Mouse (Mus musculus) bone marrow macrophage, adult 2 months (primary cell): ENCODE results near the gene Rprd2. TPM values are rescaled to one million over a fixed set of nuclear protein-coding genes. Genes with fewer than 3 reads are reported as not detected.
A peak's percentile ranks its signal among the peaks of the same experiment; 100 is the strongest.

Experiments used
- H3K27ac ChIP-seq: 2 replicates; pipeline ENCODE4 v1.5.1; 2012; ENCODE audit warnings: low read depth, low read length; ENCODE audit not compliant: insufficient read depth
- H3K4me1 ChIP-seq: 2 replicates; pipeline ENCODE4 v1.6.1; 2012; ENCODE audit warnings: low read length; ENCODE audit not compliant: control insufficient read depth, insufficient read depth
- H3K4me3 ChIP-seq: 2 replicates; pipeline ENCODE4 v1.5.1; 2012; ENCODE audit warnings: mild to moderate bottlenecking, low read length, moderate library complexity; ENCODE audit not compliant: insufficient read depth
- CTCF ChIP-seq: IDR thresholded peaks from 2 replicates; pipeline ENCODE4 v1.5.1; 2012; ENCODE audit warnings: low read depth, mild to moderate bottlenecking, low read length, moderate library complexity
- POLR2A ChIP-seq: IDR thresholded peaks from 2 replicates; pipeline ENCODE4 v1.6.1; 2012; ENCODE audit warnings: mild to moderate bottlenecking, low read depth, low read length, borderline replicate concordance
- polyA plus RNA-seq: library from polyadenylated mRNA; stranded (reverse); fragments of >200 nt; gene quantifications from 2 replicates; pipeline ENCODE4 v1.2.4, GENCODE M21; 2012; ENCODE audit not compliant: missing spikeins, insufficient read depth, insufficient read length

Rprd2 gene
- polyA plus RNA-seq, 1 experiment: 29.0 TPM

DNA sequence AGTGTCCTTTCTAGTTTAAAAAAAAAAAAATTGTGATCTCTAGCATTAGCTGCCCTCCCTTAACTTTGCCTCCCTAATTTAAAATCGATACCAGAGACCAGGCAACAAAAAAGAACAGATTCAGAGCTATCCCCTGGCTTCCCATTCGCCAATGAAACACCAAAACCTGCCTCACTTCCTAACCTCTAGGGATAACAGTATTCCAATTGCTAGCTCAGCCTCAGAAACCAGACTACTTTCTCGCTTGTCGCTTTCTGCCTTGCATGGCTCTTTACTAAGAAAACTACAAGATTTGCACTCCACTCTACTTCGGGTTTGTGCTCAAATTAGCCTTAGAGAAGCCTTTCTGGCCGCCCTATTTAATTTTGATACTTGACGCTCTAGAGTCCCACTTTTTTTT, 37.5 kb upstream of the Rprd2 start:
- Histone ChIP-seq H3K4me1 (peaks cover 5% of the 10 kb centered on the region; the same call in 1 of the 2 replicates), H3K4me3 (peak overlapping the region; percentile 89), H3K27ac (peak overlapping the region; percentile 56)
- no peak for TF ChIP-seq CTCF
- TF ChIP-seq POLR2A: no peak

DNA sequence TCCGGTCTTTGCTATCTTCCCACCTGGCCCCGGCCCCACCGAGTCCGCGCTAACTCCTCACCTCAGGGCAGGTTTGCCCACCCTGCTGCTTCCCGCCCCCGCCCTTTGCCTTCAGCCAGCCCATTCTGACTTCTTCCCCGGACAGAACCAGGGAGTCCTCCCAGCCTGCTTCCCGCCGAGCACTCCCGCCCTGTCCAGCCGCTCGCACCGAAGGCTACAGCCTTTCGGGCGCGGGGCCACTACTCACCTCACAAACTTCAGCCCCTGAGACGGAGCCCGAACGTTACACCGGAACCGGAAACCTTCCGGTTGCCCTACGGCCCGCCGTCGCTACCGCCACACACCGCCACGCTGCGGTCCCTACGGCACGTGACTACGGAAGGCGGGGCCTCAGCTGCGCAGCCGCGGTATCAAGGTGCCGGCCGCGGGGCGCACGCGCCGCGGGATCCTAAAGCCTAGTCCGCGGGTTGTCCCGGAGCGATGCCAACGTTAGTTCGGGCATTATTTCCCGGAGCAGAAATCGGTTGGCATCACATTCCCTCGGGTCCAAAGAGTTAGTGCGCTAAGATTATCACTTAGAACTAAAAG, 36.9 kb upstream of the Rprd2 start, which contains the start of gene Prpf3:
TSS of gene Prpf3 (minus strand) at position 384 of the 588 bp plus-strand sequence.
- peaks cover 5% of the 10 kb centered on the region; the same call in 1 of the 2 replicates for H3K4me1 ChIP-seq
- H3K27ac ChIP-seq: peak within 1 kb of the TSS; percentile 56
- H3K4me3 ChIP-seq: peak within 1 kb of the TSS; percentile 89
- TF ChIP-seq CTCF: no peak
- no peak for TF ChIP-seq POLR2A

DNA sequence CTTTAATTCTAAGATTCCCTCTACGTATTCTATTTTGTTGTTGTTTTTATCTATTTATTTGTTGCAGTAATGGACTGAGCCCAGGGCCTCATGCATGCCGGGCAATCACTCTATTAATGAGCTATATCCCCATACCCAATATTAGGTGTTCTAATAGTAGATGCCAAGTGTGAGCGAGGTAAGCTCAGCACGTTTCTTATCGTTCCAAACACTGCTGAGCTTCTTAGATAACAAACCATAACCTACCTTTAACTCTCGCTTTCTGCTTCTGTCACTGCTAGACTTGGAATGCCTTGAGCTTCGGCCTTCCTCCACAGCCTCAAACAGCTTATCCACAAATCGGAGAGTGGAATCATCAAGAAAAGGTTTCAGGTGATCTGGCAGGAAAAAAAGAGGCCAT, 32.7 kb upstream of the Rprd2 start:
- TF ChIP-seq CTCF: no peak
- H3K27ac ChIP-seq: no peak overlapping the region
- H3K4me3 ChIP-seq: no peak overlapping the region
- H3K4me1 ChIP-seq: peaks cover 5% of the 10 kb centered on the region; the same call in 1 of the 2 replicates

- TF ChIP-seq CTCF (no peak), POLR2A (no peak)
These were observed 31.9 kb upstream of the Rprd2 start for GRCm38 (mm10) chr3:95850611-95851010.

DNA sequence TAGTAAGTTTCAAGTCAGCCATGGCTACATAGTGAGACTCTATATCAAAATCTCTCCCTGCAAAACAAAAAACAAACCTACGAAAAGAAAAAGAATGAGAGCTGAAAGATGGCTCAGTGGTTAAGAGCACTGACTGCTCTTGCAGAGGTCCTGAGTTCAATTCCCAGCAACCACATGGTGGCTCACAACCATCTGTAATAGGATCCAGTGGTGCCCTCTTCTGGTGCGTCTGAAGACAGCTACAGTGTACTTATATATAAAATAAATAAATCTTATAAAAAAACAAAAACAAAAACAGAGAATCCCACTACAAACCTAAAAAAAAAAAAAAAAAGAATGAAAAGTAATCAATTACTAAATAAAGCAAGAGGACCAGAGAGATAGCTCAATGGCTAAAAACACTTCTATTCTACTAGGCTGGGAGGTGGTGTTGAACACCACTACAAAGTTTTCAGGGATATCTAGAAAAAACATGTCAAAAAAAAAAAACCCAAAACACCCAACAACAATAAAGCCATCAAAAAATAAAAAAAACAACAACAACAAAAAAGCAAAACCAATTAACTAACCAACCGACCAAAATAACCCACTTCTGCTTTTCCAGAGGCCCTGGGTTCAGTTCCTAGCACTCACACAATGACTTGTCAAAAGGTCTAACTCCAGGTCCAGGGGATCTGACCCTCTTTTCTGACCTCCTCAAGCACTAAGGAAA, 24.0 kb upstream of the Rprd2 start:
- Histone ChIP-seq H3K27ac (no peak overlapping the region), H3K4me1 (peaks cover 8% of the 10 kb centered on the region), H3K4me3 (no peak overlapping the region)
- no peak for TF ChIP-seq POLR2A
- no peak for TF ChIP-seq CTCF

More at GRCm38 (mm10) chr3:95850611-95851010, 31.9 kb upstream of the Rprd2 start:
- Histone ChIP-seq H3K4me3 (no peak overlapping the region), H3K4me1 (0 out of 2 replicates have a peak, but pooled peaks cover 2% of the 10 kb centered on the region), H3K27ac (no peak overlapping the region)

DNA sequence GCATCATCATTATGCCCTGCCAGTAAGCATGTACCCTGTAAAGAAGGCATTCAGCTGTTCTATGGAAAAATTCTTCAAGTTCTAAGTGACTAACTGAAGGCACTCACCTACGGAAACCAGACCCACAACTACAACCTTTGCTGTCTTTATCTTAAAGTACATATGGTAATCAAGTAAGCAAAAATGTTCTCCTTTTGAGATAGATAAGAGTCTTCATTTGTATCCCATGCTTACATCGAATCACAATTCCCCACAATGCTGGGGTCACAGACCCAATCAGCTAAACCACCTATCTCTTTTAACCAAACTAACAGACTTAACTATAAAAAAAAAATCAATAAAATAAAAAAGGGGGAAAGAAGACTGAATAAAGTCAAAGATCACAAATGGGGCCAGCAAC, 20.6 kb upstream of the Rprd2 start:
- TF ChIP-seq POLR2A: no peak
- Histone ChIP-seq H3K27ac (no peak overlapping the region), H3K4me3 (no peak overlapping the region), H3K4me1 (peaks cover 8% of the 10 kb centered on the region)

DNA sequence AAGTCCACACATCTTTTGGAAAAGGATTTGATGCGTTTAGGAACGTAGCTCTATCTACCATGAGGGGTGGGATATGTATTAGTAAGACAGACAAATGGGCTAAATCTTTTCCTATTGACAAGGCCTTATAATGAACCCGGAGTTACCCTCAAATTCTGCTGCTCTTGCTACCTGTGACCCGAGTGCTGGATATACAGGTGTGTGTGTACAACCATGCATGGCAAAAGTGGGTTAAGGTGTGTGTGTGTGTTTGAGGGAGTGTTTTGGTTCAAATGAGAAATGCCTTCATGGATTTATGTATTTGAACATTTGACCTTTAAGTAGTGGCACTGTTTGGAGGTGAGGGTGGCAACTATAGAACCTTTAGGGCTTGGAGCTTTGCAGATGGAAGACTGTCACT, 10.4 kb upstream of the Rprd2 start:
- no peak overlapping the region for H3K4me3 ChIP-seq
- TF ChIP-seq POLR2A (no peak), CTCF (no peak)
- no peak overlapping the region for H3K27ac ChIP-seq
- H3K4me1 ChIP-seq: peaks cover 2% of the 10 kb centered on the region

DNA sequence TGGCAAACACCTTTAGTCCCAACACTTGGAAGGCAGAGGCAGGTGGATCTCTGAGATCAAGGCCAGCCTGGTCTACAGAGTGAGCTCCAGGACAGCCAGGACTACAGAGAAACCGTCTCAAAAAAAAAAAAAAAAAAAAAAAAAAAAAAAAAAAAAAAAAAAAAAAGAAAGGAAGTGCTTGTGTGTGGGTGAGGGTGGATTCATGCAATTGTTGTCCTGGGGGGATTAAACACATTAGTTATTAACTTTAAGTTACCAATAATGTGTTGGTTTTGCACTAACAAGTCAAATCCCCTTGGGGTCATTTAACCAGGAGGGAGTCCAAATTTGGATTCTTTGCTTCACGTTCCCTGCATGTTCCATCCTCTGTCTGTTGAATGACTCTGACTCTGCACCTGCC, 7.6 kb upstream of the Rprd2 start:
- TF ChIP-seq POLR2A (no peak), CTCF (no peak)
- Histone ChIP-seq H3K4me1 (peaks cover 6% of the 10 kb centered on the region), H3K27ac (no peak overlapping the region), H3K4me3 (no peak overlapping the region)

DNA sequence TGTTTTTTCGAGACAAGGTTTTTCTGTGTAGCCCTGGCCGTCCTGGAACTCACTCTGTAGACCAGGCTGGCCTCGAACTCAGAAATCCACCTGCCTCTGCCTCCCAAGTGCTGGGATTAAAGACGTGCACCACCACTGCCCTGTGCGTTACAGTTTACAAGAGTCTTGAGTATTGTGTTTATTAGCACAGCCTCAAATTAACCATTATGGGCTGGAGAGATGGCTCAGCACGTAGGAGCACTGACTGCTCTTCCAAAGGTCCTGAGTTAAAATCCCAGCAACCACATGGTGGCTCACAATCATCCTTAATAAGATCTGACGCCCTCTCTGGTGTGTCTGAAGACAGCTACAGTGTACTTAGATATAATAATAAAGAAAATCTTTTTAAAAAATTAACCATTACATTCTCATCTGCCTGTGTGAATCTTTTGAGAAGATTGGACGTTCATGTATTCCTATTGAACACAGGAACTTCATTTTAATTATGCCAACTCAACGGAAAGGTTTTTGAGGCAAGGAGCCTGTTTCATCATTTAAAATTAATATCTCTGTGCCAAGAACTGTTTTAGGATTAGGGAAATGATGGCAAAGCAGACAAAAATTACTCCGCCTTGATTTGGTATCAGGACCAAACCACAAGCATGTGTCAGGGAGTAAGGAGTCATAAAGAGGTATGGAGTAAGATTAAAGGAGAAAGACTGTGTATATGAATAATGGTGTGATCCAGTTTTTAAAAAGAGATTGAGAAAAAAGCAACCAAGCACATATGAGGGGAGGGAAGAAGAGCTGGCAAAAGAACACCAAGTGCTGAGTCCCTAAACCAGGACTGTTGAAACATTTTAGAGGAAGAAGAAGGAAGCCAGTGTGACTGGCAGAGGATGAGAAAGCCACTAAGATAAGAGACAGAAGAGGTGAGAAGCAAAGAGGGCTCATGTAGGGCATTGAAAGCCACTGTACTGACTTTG, 1.7 kb upstream of the Rprd2 start:
- Histone ChIP-seq H3K4me3 (peak overlapping the region; percentile 76), H3K4me1 (peaks cover 15% of the 10 kb centered on the region), H3K27ac (peak overlapping the region; percentile 93)
- TF ChIP-seq CTCF (no peak), POLR2A (no peak)
